Mouse (Mus musculus) CH12.LX (cell line): ENCODE results near the gene Fam198b.

Experiments used
- BHLHE40 ChIP-seq: IDR thresholded peaks from 2 replicates; pipeline ENCODE4 v1.6.1; 2011; ENCODE audit warnings: mild to moderate bottlenecking, low read depth, low read length, improper control_type of control experiment
- CTCF ChIP-seq, 2 experiments: IDR thresholded peaks in 1 of 2; conservative IDR thresholded peaks in 1 of 2; 2 replicates each; pipeline ENCODE4 v1.5.1; 2011 to 2012; ENCODE audit warnings: low read depth in 2 of 2, low read length in 2 of 2, improper control_type of control experiment in 1 of 2, inconsistent platforms in 1 of 2, mild to moderate bottlenecking in 1 of 2, moderate library complexity in 1 of 2
- GABPA ChIP-seq: IDR thresholded peaks from 2 replicates; pipeline ENCODE4 v1.6.1; 2012; ENCODE audit warnings: low read depth, low read length, improper control_type of control experiment, inconsistent platforms; ENCODE audit not compliant: insufficient replicate concordance
- HCFC1 ChIP-seq: IDR thresholded peaks from 2 replicates; pipeline ENCODE4 v1.6.1; 2012; ENCODE audit warnings: low read depth, mild to moderate bottlenecking, inconsistent platforms, low read length, improper control_type of control experiment
- KAT2A ChIP-seq: IDR thresholded peaks from 2 replicates; pipeline ENCODE4 v1.6.1; 2012; ENCODE audit warnings: low read length, improper control_type of control experiment, inconsistent platforms; ENCODE audit not compliant: insufficient replicate concordance
- POLR2A ChIP-seq: IDR thresholded peaks from 2 replicates; pipeline ENCODE4 v1.6.1; 2011; ENCODE audit warnings: low read depth, mild to moderate bottlenecking, improper control_type of control experiment, low read length
- RAD21 ChIP-seq: IDR thresholded peaks from 2 replicates; pipeline ENCODE4 v1.6.1; 2011; ENCODE audit warnings: low read depth, mild to moderate bottlenecking, low read length, improper control_type of control experiment, moderate library complexity
- SMC3 ChIP-seq: IDR thresholded peaks from 2 replicates; pipeline ENCODE4 v1.6.1; 2011; ENCODE audit warnings: low read depth, low read length, improper control_type of control experiment
- TBP ChIP-seq: conservative IDR thresholded peaks from 2 replicates; pipeline ENCODE4 v1.6.1; 2011; ENCODE audit warnings: low read depth, low read length, improper control_type of control experiment
- UBTF ChIP-seq: IDR thresholded peaks from 2 replicates; pipeline ENCODE4 v1.6.1; 2012; ENCODE audit warnings: low read depth, mild to moderate bottlenecking, inconsistent platforms, low read length, improper control_type of control experiment, moderate library complexity
- USF1 ChIP-seq: IDR thresholded peaks from 2 replicates; pipeline ENCODE4 v1.6.1; 2014; ENCODE audit warnings: low read depth, mild to moderate bottlenecking, inconsistent platforms, low read length, improper control_type of control experiment
- ZC3H11A ChIP-seq: IDR thresholded peaks from 2 replicates; pipeline ENCODE4 v1.6.1; 2012; ENCODE audit warnings: low read depth, mild to moderate bottlenecking, inconsistent platforms, low read length, improper control_type of control experiment
- ZNF384 ChIP-seq: IDR thresholded peaks from 2 replicates; pipeline ENCODE4 v1.6.1; 2012; ENCODE audit warnings: low read depth, low read length, improper control_type of control experiment, inconsistent platforms

DNA sequence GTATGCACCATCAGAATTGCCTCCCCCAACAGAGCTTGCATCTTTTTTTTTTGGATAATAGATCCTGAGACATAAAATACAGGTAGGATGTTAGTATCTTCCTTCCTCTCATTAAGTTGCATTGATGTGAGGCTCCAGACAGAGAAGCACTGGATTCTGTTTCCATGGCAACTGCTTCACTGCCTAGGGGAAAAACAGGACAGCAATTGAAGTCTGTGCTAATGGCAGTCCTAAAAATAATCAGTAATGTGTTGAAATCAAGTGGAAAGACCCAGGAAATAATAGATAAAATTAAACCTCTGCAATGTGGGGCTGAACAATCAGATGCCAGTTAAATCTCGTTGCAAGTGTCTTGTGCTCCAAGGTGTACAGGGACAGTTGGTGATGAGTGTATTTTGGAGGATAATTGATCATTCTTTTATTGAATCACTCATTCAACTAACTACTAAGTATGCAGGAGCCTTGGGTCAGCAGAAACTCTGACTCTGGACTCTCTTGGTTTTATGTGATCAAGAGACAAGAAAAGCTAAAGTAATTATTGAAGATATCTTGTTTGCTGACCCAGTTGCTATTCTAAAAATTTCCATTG, 17.1 kb upstream of the Fam198b start:
- TF ChIP-seq CTCF (conservative IDR thresholded peaks at IDR 0.05 in 1 of 2, IDR thresholded peaks at IDR 0.05 in 1 of 2; ENCODE audit: low read depth in 2 of 2, low read length in 2 of 2) = no peak
- TF ChIP-seq POLR2A = no peak
- TF ChIP-seq TBP = no peak
- no peak for TF ChIP-seq KAT2A
- no peak for TF ChIP-seq RAD21
- no peak for TF ChIP-seq ZC3H11A
- TF ChIP-seq BHLHE40 = no peak
- no peak for TF ChIP-seq HCFC1
- no peak for TF ChIP-seq GABPA
- no peak for TF ChIP-seq ZNF384
- no peak for TF ChIP-seq SMC3
- no peak for TF ChIP-seq UBTF
- TF ChIP-seq USF1 = no peak
